Comparison of ENCODE assay signal across 9 mouse cellular contexts in the genomic region with DNA sequence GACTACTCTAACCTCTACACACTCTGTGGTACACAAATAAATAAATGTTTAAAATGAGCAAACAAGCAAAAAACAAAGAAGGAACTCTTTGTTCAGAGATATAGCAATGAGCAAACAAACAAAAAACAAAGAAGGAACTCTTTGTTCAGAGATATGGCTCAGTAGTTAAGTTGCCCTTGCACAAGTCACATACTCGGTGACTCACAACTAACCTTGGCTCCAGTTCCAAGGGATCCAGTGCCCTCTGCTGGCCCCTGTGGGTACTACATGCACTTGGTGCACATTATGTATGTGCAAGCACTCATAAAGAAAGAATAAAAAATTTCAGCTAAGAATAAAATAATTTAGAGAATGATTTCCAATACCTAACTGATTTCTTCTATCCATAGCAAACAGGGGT. TPM values are rescaled to one million over a fixed set of nuclear protein-coding genes. Genes with fewer than 3 reads are reported as not detected.
DNase-seq lines count a peak whose midpoint lies in the region; ATAC-seq and TF ChIP-seq lines count a peak whose summit lies in the region.
"Had no signal": no experiment of that assay in that cellular context is flagged by ENCODE, and none has a peak within 500 bp of the region (broad histone marks: within the 10 kb centered on the region; RNA-seq: fewer than 3 reads in every experiment).

No protein-coding gene starts in this region.

- TF ChIP-seq POLR2A in kidney, adult 2 months (IDR thresholded peaks at IDR 0.05; ENCODE audit: low read depth, low read length), result no peak

- no peaks in the 10 kb centered on the region for H3K36me3 ChIP-seq in kidney, embryonic 14.5 days (ENCODE audit: control insufficient read depth, insufficient read depth, low read length)
- H3K36me3 ChIP-seq in kidney, adult 2 months (ENCODE audit: control insufficient read depth, insufficient read depth, low read length), result peaks cover 5% of the 10 kb centered on the region; the same call in 1 of the 2 replicates
- H3K36me3 ChIP-seq: heart, embryonic 13.5 days had no signal

- no peak overlapping the region for H3K4me2 ChIP-seq in kidney, embryonic 14.5 days (replicated peaks; ENCODE audit: low read depth, low read length)
- H3K4me2 ChIP-seq: heart, embryonic 13.5 days had no signal

- H3K9ac ChIP-seq in kidney, embryonic 14.5 days (ENCODE audit: low read depth, low read length), result no peak overlapping the region
- H3K9ac ChIP-seq: heart, embryonic 13.5 days had no signal

- 11% methylated on average over 1 of the region's 1 CpGs for WGBS in kidney, embryonic 14.5 days
- WGBS in kidney, adult 2 months, result 0% methylated on average over 1 of the region's 1 CpGs

- no peaks in the 10 kb centered on the region for H3K27me3 ChIP-seq in kidney, embryonic 14.5 days (ENCODE audit: control insufficient read depth, insufficient read depth, low read length)
- no peaks in the 10 kb centered on the region for H3K27me3 ChIP-seq in kidney, adult 2 months (replicated peaks; ENCODE audit: control insufficient read depth, insufficient read depth, low read length)
- H3K27me3 ChIP-seq: heart, embryonic 13.5 days had no signal

- H3K4me1 ChIP-seq in kidney, embryonic 14.5 days (ENCODE audit: control insufficient read depth, insufficient read depth, low read length), result no peaks in the 10 kb centered on the region
- peaks cover 49% of the 10 kb centered on the region for H3K4me1 ChIP-seq in kidney, adult 2 months (ENCODE audit: control insufficient read depth, insufficient read depth, low read length)
- H3K4me1 ChIP-seq: heart, embryonic 13.5 days had no signal

- TF ChIP-seq CTCF in kidney, adult 2 months (conservative IDR thresholded peaks at IDR 0.05; ENCODE audit: insufficient read depth, insufficient read length, low read depth, low read length), result peak; percentile 90

- DNase-seq in kidney, adult 11 months, result peak; percentile 87
- peak; percentile 93 for DNase-seq in adrenal gland, postnatal 14 days
- DNase-seq in fibroblast of lung, adult 2 months (ENCODE audit: low read depth), result peak; percentile 60
- peak; percentile 92 for DNase-seq in kidney, adult 2 months
- DNase-seq in liver, result peak; percentile 75
- peak; percentile 35 for DNase-seq in retina, postnatal 7 days (ENCODE audit: low read depth, low spot score)
- DNase-seq in thymus, postnatal 4 days, result peak; percentile 91

- H3K27ac ChIP-seq in kidney, embryonic 14.5 days (ENCODE audit: low read depth, low read length), result no peak overlapping the region; the same call in 1 of the 2 replicates
- peak overlapping the region; percentile 86 for H3K27ac ChIP-seq in kidney, adult 2 months (ENCODE audit: insufficient read depth, low read depth, low read length)
- H3K27ac ChIP-seq: heart, embryonic 13.5 days had no signal

- ATAC-seq in kidney, embryonic 14.5 days (ENCODE audit: low FRiP score, low TSS enrichment), result no peak

- H3K9me3 ChIP-seq in kidney, embryonic 14.5 days (ENCODE audit: control insufficient read depth, low read length), result no peaks in the 10 kb centered on the region
- H3K9me3 ChIP-seq: heart, embryonic 13.5 days had no signal

- no peak overlapping the region for H3K4me3 ChIP-seq in kidney, embryonic 14.5 days (ENCODE audit: low read length)
- H3K4me3 ChIP-seq in kidney, adult 2 months (ENCODE audit: insufficient read depth, low read depth, low read length), result no peak overlapping the region
- H3K4me3 ChIP-seq: heart, embryonic 13.5 days had no signal

RNA-seq across cellular contexts. Expression of a gene that starts 17.9 kb away (rescaled TPM):
- polyA plus RNA-seq in kidney, embryonic 14.5 days (2014; fragmentation: Nextera tagmentation; extraction: Ambion mirVana), result 10.6 and 21.2 TPM in 2 replicates
- 0.56 and 1.7 TPM in 2 replicates for total RNA-seq in adrenal gland, postnatal 14 days (2021)
- polyA plus RNA-seq in kidney, adult 2 months (2012; rRNA removed), result 97.2 and 115 TPM in 2 replicates

Comparison
In these comparisons a context has a peak if more than half of its experiments do, and no peak if none do; other contexts are left out.
1. DNase-seq: peak in every context shown above with its lines; median percentile 93 in adrenal gland, postnatal 14 days; 92 in kidney, adult 2 months; 91 in thymus, postnatal 4 days; 87 in kidney, adult 11 months; 75 in liver; 60 in fibroblast of lung, adult 2 months; 35 in retina, postnatal 7 days.